Mouse (Mus musculus) erythroblast, embryonic 14.5 days (primary cell): ENCODE data around the gene Cbll1. TPM values are rescaled to one million over a fixed set of nuclear protein-coding genes. Genes with fewer than 3 reads are reported as not detected.
"Not testable (repeated sequence)": the region's sequence is repeated elsewhere in the genome, so short reads cannot be mapped to it uniquely, and the experiment has no call there.

Source experiments
- H3K27me3 ChIP-seq: 2 replicates; pipeline ENCODE4 v1.6.1; 2012; ENCODE audit warnings: inconsistent platforms; ENCODE audit not compliant: control insufficient read depth
- H3K36me3 ChIP-seq: 2 replicates; pipeline ENCODE4 v1.6.1; 2012; ENCODE audit warnings: mild to moderate bottlenecking, inconsistent platforms; ENCODE audit not compliant: control insufficient read depth
- H3K4me1 ChIP-seq: 2 replicates; pipeline ENCODE4 v1.6.1; 2012; ENCODE audit warnings: inconsistent platforms; ENCODE audit not compliant: control insufficient read depth
- H3K4me3 ChIP-seq: replicated peaks from 2 replicates; pipeline ENCODE3; 2012; ENCODE audit warnings: moderate library complexity, mild to moderate bottlenecking, inconsistent platforms
- H3K9me3 ChIP-seq: 2 replicates; pipeline ENCODE4 v1.6.1; 2012; ENCODE audit warnings: low read length, inconsistent platforms, mixed read lengths; ENCODE audit not compliant: control insufficient read depth
- GATA1 ChIP-seq: IDR thresholded peaks from 2 replicates; pipeline ENCODE4 v1.6.1; 2012; ENCODE audit warnings: low read length, inconsistent platforms, mixed read lengths
- TAL1 ChIP-seq: IDR thresholded peaks from 3 replicates; pipeline ENCODE4 v1.6.1; 2012; ENCODE audit warnings: low read length, inconsistent platforms, mixed read lengths
- polyA plus RNA-seq: library from polyadenylated mRNA; stranded (reverse); fragments of >175 nt; gene quantifications from 2 replicates; pipeline ENCODE4 v1.2.3, GENCODE M21; 2012

Gene Cbll1
- polyA plus RNA-seq, 1 experiment = 0.17 TPM

GRCm38 (mm10) chr12:31503211-31503610 lies 3.8 kb upstream of the Cbll1 start:
- no peaks in the 10 kb centered on the region for H3K36me3 ChIP-seq
- peaks cover 5% of the 10 kb centered on the region; the same call in 1 of the 2 replicates for H3K27me3 ChIP-seq
- peaks cover 18% of the 10 kb centered on the region for H3K4me1 ChIP-seq
- no peak overlapping the region for H3K4me3 ChIP-seq
- H3K9me3 ChIP-seq = no peaks in the 10 kb centered on the region
- TF ChIP-seq GATA1 (no peak), TAL1 (no peak)

- Histone ChIP-seq H3K9me3 (no peaks in the 10 kb centered on the region), H3K4me3 (no peak overlapping the region), H3K27me3 (peaks cover 5% of the 10 kb centered on the region; the same call in 1 of the 2 replicates), H3K36me3 (no peaks in the 10 kb centered on the region), H3K4me1 (peaks cover 27% of the 10 kb centered on the region)
- no peak for TF ChIP-seq TAL1
- no peak for TF ChIP-seq GATA1
These were observed 1.9 kb upstream of the Cbll1 start for GRCm38 (mm10) chr12:31501266-31501665.

- H3K27me3 ChIP-seq = peaks cover 3% of the 10 kb centered on the region; the same call in 1 of the 2 replicates
- peaks cover under 1% of the 10 kb centered on the region; the same call in 1 of the 2 replicates for H3K36me3 ChIP-seq
- H3K4me1 ChIP-seq = peaks cover 27% of the 10 kb centered on the region
- H3K9me3 ChIP-seq = no peaks in the 10 kb centered on the region
- H3K4me3 ChIP-seq = peak overlapping the region; percentile 89
- TF ChIP-seq GATA1 (no peak), TAL1 (no peak)
These were observed 780 bp upstream of the Cbll1 start for GRCm38 (mm10) chr12:31500196-31500595.

- peak overlapping the region; percentile 89 for H3K4me3 ChIP-seq
- no peak for TF ChIP-seq TAL1
- no peak for TF ChIP-seq GATA1
- no peaks in the 10 kb centered on the region for H3K27me3 ChIP-seq
- no peaks in the 10 kb centered on the region for H3K9me3 ChIP-seq
- peaks cover 9% of the 10 kb centered on the region for H3K36me3 ChIP-seq
- H3K4me1 ChIP-seq = peaks cover 27% of the 10 kb centered on the region
These were observed 491 bp downstream of the Cbll1 start for GRCm38 (mm10) chr12:31498936-31499313.

GRCm38 (mm10) chr12:31486431-31486830 lies 13.0 kb downstream of the Cbll1 start:
- Histone ChIP-seq H3K4me1 (no peaks in the 10 kb centered on the region), H3K9me3 (no peaks in the 10 kb centered on the region), H3K27me3 (no peaks in the 10 kb centered on the region), H3K36me3 (peaks cover 54% of the 10 kb centered on the region), H3K4me3 (no peak overlapping the region)
- TF ChIP-seq GATA1 = no peak
- no peak for TF ChIP-seq TAL1

- not testable (repeated sequence) for H3K4me1 ChIP-seq
These were observed 21.2 kb downstream of the Cbll1 start for GRCm38 (mm10) chr12:31478182-31478581.

GRCm38 (mm10) chr12:31462615-31463014 lies 36.8 kb downstream of the Cbll1 start:
- H3K36me3 ChIP-seq = no peaks in the 10 kb centered on the region
- H3K4me3 ChIP-seq = no peak overlapping the region
- no peaks in the 10 kb centered on the region for H3K4me1 ChIP-seq
- no peaks in the 10 kb centered on the region for H3K27me3 ChIP-seq
- peaks cover 3% of the 10 kb centered on the region; the same call in 1 of the 2 replicates for H3K9me3 ChIP-seq
- TF ChIP-seq GATA1 (no peak), TAL1 (no peak)

More at GRCm38 (mm10) chr12:31478182-31478581, 21.2 kb downstream of the Cbll1 start:
- H3K9me3 ChIP-seq, H3K36me3 ChIP-seq, H3K4me3 ChIP-seq, H3K27me3 ChIP-seq: not testable (repeated sequence)

- H3K9me3 ChIP-seq = peaks cover 3% of the 10 kb centered on the region; the same call in 1 of the 2 replicates
- TF ChIP-seq TAL1 = no peak
- TF ChIP-seq GATA1 = no peak
- H3K4me1 ChIP-seq = peaks cover 1% of the 10 kb centered on the region; the same call in 1 of the 2 replicates
- H3K36me3 ChIP-seq = no peaks in the 10 kb centered on the region
- H3K27me3 ChIP-seq = no peaks in the 10 kb centered on the region
- H3K4me3 ChIP-seq = no peak overlapping the region
These were observed 38.0 kb downstream of the Cbll1 start for GRCm38 (mm10) chr12:31461371-31461770.

GRCm38 (mm10) chr12:31460270-31460669 lies 39.1 kb downstream of the Cbll1 start:
- H3K36me3 ChIP-seq, H3K27me3 ChIP-seq, H3K4me3 ChIP-seq, H3K4me1 ChIP-seq, H3K9me3 ChIP-seq: not testable (repeated sequence)

GRCm38 (mm10) chr12:31458474-31458873 lies 40.9 kb downstream of the Cbll1 start:
- Histone ChIP-seq H3K27me3 (no peaks in the 10 kb centered on the region), H3K36me3 (no peaks in the 10 kb centered on the region), H3K4me1 (peaks cover 4% of the 10 kb centered on the region; the same call in 1 of the 2 replicates), H3K4me3 (no peak overlapping the region), H3K9me3 (peaks cover 3% of the 10 kb centered on the region; the same call in 1 of the 2 replicates)
- no peak for TF ChIP-seq TAL1
- TF ChIP-seq GATA1 = no peak
